Mouse (Mus musculus) embryo, embryonic 9.5 days (tissue): ENCODE measurements at regions not wholly inside any gene's neighbourhood (a gene's known extent, or its start where the extent isn't known, plus 50 kb on each side); places are given as distances from the start of the nearest gene placed in this dataset.

Experiments
- DNase-seq: peaks from one replicate; pipeline ENCODE4 v3.0.0-alpha.2; 2017; ENCODE audit errors: extremely low spot score

DNA sequence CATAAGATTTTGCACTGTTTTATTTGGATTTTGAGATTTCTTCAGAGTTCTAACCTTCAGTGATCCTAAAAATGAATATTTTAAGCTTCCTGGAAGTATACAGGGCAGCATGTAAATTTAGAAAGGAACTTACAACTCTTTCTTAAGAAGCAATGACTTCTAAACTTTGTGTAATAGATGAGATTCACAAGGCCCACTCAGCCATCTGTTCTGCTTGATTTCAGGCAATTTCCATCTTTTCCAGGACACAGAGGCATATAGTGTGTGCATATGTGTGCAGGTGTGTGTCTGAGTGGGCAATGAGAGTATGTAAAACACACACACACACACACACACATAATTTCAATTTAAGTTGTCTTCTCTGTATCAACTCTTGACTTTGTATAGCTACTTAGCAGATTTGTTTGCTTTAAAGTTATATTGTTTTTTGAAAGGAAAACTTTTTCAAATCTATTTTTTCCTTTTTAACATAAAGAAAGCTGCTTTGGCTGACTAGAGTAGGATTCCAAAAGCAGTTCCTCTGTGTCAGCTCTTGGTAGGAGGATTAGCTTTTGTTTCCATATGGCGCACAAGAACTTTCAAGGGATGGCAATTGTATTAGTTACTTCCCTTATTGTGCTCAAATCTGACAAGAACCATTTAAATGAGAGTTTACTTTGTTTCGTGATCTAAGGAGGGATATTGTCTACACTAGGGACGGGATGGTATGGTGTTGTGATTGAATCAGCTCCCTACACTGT is 387.6 kb downstream of the D3Ertd751e start:
- DNase-seq, result no peak

- no peak for DNase-seq
Measured at GRCm38 (mm10) chr3:42132322-42132721, 389.9 kb downstream of the D3Ertd751e start.

DNA sequence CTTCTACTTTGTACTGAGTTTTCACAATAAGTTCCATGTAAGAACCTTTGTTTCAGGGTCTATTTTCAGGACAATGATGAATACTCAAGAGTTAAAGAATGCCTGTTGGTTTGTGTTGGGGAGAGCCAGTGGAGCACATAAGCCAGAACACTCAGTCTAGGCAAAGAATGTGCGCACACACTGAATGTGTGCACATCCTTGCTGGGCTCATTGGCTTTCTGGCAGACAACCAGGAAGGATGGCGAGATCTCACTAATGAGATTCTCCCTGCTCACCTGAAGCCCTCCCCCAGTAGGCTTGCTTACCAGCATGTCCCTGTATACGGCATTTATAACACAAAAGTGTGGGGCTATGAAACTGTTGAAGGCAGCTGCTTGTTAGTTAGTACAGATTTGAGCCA is 411.0 kb downstream of the D3Ertd751e start:
- no peak for DNase-seq

DNA sequence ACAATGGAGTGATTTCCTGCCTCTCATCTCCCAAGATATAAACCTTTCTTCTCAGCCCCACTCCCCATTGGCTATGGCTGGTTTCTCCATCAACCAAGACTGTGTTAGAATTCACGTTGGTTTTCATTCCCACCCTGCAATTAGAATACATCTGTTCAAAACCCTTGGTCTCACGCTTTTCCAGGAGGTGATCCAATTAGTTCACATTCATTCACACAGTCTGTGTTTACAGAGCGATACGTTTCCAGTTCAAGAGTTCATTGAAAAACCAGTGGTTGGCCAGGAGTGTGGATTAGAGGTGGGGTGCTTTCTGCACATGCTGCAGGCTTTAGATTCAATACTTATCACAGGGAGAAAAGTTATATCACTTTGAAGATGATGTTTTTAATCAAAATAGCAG is 412.5 kb downstream of the D3Ertd751e start:
- DNase-seq, result no peak

DNA sequence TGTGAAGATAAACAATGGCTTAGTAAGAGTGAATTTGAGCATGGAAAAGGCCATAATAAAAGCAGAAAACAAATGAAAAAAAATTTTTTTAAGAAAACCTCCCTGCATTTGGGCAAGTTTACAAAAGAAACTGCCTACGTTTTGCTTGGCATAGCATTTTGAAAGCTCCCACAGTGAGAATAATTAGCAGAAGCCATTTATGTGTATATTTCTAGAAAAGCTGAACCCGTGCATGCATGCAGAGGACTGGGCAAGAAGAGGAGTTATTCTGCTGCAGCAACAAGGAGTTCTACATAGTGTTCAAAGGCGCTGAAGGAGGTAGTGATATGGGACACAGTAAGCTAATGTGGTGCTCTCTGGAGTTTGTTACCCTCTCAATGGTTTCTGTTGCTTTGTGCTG is 421.3 kb downstream of the D3Ertd751e start:
- no peak for DNase-seq

GRCm38 (mm10) chr3:42199206-42199605 is 456.8 kb downstream of the D3Ertd751e start:
- no peak for DNase-seq

GRCm38 (mm10) chr3:42201373-42201772 is 459.0 kb downstream of the D3Ertd751e start:
- no peak for DNase-seq

DNA sequence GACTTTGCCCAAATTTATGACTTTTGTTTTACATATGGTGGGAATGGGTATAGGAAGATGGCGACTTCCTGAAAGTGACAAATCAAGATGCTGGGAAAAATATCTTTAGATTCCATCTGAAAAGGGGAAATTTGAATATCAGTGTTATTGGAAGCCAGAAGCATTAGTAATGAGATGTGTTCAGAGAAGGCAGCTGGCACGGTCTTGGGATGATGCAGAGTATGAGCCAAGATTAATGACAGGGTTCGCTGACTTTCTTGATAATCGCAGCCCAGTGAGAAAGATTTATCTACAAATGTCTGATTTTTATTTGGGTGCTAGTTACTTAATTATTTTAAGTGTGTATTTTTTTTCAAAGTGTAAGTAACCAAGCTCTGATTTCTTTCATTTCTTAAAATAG is 463.2 kb downstream of the D3Ertd751e start:
- DNase-seq, result no peak

DNA sequence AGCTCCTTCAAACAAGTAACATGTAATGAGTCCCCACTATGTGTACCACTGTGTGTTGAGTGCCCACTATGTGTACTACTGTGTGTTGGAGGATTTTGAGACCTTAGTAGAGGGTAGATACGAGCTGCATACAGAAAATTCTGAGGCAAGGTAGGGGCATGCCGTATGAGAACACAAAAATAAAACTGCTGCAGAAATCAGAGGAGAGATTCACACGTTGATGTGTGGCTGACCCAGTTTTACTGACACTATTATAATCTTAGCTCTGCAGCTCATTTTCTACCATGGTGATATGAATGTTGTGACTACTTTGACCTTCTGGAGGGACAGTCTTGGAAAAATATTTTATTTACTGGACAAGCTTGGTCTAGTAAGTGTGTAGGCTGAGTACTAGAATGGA is 469.0 kb downstream of the D3Ertd751e start:
- no peak for DNase-seq

GRCm38 (mm10) chr3:42212456-42212855 is 470.0 kb downstream of the D3Ertd751e start:
- DNase-seq, result no peak

DNA sequence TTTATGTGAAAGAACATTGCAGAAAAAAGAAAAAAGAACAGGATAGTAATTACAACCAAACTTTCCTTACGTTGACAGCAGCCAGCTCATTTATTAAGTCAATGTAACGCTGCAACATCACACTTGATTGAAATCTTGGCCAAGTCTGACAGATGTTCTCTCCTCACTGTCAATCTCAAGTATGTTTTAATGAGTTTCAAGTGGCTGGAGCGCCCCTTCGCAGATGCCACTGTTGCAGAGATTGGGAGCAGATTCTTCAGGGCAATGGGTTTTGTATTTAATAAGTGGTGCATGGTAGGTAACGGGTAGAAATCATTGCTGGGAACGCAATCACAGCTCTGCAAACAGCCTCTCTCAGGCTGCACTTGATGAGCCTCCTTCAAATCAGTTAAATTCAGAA is 470.8 kb downstream of the D3Ertd751e start:
- DNase-seq, result no peak

DNA sequence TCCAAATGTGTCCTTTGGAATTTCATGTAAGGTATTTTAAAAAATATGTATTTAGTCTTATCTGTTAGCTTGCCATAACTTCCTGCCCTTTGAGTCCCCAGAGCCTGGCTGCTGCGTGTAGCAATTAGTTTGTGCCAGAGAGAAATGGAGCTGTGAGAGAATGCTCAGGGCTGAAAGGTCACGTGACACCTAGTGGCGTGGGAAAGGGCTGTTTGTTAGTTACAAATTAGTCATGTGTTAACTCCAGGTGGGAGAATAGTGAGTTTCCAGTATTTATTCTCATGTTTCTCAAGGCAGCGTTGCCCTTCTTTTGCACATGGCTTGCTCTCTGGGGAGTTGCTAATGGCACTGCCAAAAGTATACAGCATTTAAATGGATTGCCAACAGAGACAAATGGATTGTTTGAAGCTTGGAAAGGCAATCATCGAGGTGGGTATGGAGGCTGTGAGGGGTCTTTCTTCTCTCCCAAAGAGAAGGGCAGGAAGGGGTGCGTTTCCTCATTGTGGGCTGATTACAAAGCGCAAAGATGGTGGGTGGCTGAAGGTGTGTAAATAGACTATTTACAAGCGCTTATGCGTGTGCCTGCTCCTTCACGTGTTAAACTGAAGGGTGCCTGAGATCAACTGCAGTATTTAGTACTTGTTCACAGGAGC is 472.3 kb downstream of the D3Ertd751e start:
- DNase-seq, result no peak

DNA sequence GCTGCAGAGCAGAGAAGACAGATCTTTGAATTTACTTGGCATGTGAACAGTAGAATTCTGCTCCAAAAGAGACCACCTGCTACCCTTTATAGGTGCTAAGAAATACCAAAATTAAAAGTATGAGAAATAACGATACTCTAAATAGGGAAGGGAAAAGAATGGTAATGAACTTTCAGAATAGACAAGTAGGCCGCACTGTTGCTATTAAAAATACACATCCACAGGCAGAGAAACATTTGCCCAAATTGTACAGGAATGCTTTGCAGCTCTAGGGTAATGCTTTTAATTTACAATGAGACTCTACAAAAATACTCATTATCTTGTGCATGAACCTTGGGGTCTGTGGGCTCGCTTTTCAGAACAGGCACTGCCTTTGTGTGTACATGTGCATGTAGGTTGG is 476.3 kb downstream of the D3Ertd751e start:
- no peak for DNase-seq

DNA sequence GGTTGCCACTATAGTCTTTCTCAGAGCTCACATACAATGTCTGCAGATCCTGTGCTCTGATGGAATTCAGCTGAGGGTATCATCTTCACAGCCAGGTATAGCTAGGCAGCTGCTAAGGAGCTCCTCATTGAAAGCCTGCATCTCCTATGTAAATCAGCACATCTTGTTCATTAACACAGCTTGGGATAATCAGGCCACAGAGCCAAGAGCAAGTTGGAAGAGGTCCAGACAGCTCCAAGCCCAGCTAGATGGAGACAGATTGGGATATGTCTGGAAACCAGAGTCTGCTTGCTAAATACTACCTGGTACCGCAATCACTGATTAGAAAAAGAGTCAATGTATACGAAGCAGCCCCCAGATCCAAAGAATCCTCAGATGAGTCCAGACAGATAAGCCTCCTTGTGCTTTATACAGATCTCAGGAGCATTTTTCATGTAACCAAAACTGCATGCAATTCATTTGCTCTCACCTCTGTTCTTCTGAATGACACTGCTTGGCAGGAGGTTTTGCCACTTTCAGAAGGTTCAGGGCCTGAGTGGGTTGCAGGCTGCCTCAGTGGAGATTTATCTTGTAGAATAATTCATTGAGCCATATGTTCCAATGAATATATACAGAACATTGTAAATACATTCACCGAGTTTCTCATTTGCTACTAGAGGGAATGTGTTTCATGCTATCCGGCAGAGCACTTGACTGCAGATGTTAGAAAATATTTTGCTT is 485.4 kb downstream of the D3Ertd751e start:
- no peak for DNase-seq

DNA sequence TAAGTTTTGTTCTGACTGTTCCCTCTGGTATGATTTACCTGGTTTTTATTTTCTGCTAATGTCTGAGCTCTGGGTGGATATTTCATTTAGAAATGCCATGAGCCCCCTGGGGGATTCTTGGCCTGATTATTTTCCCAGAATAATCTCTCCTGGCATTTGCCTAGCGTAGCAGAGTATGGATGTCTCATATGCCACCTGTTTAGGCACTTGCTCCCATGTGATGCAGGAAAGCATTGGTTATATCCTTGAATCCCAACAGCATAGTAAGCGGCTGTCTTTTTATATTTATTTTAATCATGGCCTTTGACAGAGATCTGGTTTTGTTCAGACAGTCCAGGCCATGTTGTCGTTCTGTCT is 486.0 kb downstream of the D3Ertd751e start:
- DNase-seq, result no peak

GRCm38 (mm10) chr3:42232268-42232667 is 489.9 kb downstream of the D3Ertd751e start:
- DNase-seq, result no peak

GRCm38 (mm10) chr3:42233756-42234155 is 491.3 kb downstream of the D3Ertd751e start:
- DNase-seq, result no peak

- no peak for DNase-seq
Measured at GRCm38 (mm10) chr3:42235515-42235914, 493.1 kb downstream of the D3Ertd751e start.
